Mouse (Mus musculus): ENCODE results near the gene Gm21974.

The Gm21974 gene

GRCm38 (mm10) chr7:127912938-127913337 is 17.7 kb upstream of the Gm21974 start:
- DNase-seq = no peak

- peak; percentile 88 for DNase-seq
Measured at GRCm38 (mm10) chr7:127912190-127912871, 17.1 kb upstream of the Gm21974 start, which contains the start of gene Kat8. TSS of gene Kat8 (plus strand) at chr7:127912516.

GRCm38 (mm10) chr7:127908656-127909055 is 13.4 kb upstream of the Gm21974 start:
- DNase-seq = no peak

GRCm38 (mm10) chr7:127907939-127908338 is 12.7 kb upstream of the Gm21974 start:
- DNase-seq = no peak

GRCm38 (mm10) chr7:127903971-127904796 is 8.9 kb upstream of the Gm21974 start, which contains the start of gene Bckdk:
TSS of gene Bckdk (plus strand) at chr7:127904082.
- peak; percentile 80 for DNase-seq

GRCm38 (mm10) chr7:127901772-127902171 is 6.5 kb upstream of the Gm21974 start:
- DNase-seq = no peak

GRCm38 (mm10) chr7:127899997-127900396 is 4.7 kb upstream of the Gm21974 start:
- no peak for DNase-seq

- no peak for DNase-seq
Measured at GRCm38 (mm10) chr7:127898179-127898956, 3.1 kb upstream of the Gm21974 start.

GRCm38 (mm10) chr7:127897542-127897941 is 2.3 kb upstream of the Gm21974 start:
- no peak for DNase-seq

- DNase-seq = peak; percentile 85
Measured at GRCm38 (mm10) chr7:127896384-127896783, 1.1 kb upstream of the Gm21974 start.

- peak; percentile 53 for DNase-seq
Measured at GRCm38 (mm10) chr7:127895891-127896290, 637 bp upstream of the Gm21974 start.

- DNase-seq = peak; percentile 54
Measured at GRCm38 (mm10) chr7:127894480-127894879, 774 bp downstream of the Gm21974 start.

- no peak for DNase-seq
Measured at GRCm38 (mm10) chr7:127890798-127891197, 4.5 kb downstream of the Gm21974 start, which contains the start of gene Prss53. TSS of gene Prss53 (minus strand) at chr7:127890970.

- DNase-seq = no peak
Measured at GRCm38 (mm10) chr7:127888821-127889220, 6.4 kb downstream of the Gm21974 start.

- no peak for DNase-seq
Measured at GRCm38 (mm10) chr7:127887781-127888180, 7.5 kb downstream of the Gm21974 start.

- no peak for DNase-seq
Measured at GRCm38 (mm10) chr7:127887191-127887590, 8.1 kb downstream of the Gm21974 start.

GRCm38 (mm10) chr7:127886551-127886950 is 8.7 kb downstream of the Gm21974 start:
- no peak for DNase-seq

- DNase-seq = no peak
Measured at GRCm38 (mm10) chr7:127885951-127886350, 9.3 kb downstream of the Gm21974 start.

GRCm38 (mm10) chr7:127880431-127880830 is 14.8 kb downstream of the Gm21974 start:
- DNase-seq = no peak

GRCm38 (mm10) chr7:127879301-127879700 is 16.0 kb downstream of the Gm21974 start:
- no peak for DNase-seq

GRCm38 (mm10) chr7:127876467-127877348 is 18.5 kb downstream of the Gm21974 start, which contains the start of gene Zfp668:
TSS of gene Zfp668 (minus strand) at chr7:127876828.
- DNase-seq = peak; percentile 91

GRCm38 (mm10) chr7:127876041-127876466 is 19.2 kb downstream of the Gm21974 start, which contains the start of gene Zfp646:
TSS of gene Zfp646 (plus strand) at chr7:127876221.
- no peak for DNase-seq

Data from cerebellum, adult 9-10 months (tissue).